Mouse (Mus musculus) skeletal muscle tissue, adult 2 months (tissue): ENCODE measurements at regions not wholly inside any gene's neighbourhood (a gene's known extent, or its start where the extent isn't known, plus 50 kb on each side); places are given as distances from the start of the nearest gene placed in this dataset.
A peak's percentile ranks its signal among the peaks of the same experiment; 100 is the strongest.

ENCODE experiments used
- DNase-seq: peaks from one replicate; pipeline ENCODE4 v3.0.0-alpha.2; 2012; ENCODE audit warnings: low read depth, low spot score

- no peak for DNase-seq
Measured at GRCm38 (mm10) chr6:31995977-31996376, 54.1 kb upstream of the 1700012A03Rik start.

GRCm38 (mm10) chr6:31995249-31995648, 54.8 kb upstream of the 1700012A03Rik start:
- no peak for DNase-seq

DNA sequence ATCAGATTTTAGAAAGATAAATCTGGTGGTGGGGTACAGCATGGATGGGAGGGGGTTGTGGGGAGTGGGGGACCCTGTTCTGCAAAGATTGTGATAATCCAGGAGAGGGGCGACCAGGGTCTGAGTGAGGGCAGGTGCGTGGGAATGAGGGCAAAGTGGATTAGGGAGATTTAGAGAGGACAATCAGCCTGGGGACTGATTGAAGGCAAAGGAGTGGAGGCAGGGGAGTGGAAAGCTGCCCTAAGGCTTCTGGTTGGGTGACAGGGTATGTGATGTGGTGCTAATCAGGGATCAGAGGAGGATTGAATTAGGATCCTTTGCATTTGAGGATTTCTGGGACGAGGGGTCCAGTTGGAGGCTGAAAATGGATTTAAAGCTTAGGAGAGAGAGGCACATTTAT, 64.3 kb upstream of the 1700012A03Rik start:
- no peak for DNase-seq

- no peak for DNase-seq
Measured at GRCm38 (mm10) chr6:31976705-31977104, 73.3 kb upstream of the 1700012A03Rik start.

GRCm38 (mm10) chr6:31948063-31948481, 102.0 kb upstream of the 1700012A03Rik start:
- DNase-seq, result no peak

- no peak for DNase-seq
Measured at GRCm38 (mm10) chr6:31946572-31946971, 103.5 kb upstream of the 1700012A03Rik start.

DNA sequence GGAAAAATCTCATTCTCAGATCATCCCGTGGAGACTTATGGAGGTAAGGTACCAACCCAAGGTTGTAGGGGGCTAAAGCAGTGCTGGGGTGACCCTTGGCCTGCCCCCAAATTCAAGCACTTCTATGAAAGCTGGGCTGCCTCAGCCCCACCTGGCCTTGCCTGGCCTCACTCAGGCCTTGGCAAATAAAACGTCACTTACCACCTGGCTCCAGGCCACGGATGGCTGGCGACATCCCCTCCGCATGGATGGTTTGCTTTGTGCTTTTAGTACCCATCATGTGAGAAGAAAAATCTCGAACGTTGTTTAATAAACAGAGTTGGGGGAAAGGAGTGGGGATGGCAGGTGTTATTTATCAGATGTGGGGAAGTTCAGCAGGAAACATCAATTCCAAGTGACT, 104.7 kb upstream of the 1700012A03Rik start:
- DNase-seq, result no peak

GRCm38 (mm10) chr6:31944546-31944945, 105.5 kb upstream of the 1700012A03Rik start:
- no peak for DNase-seq

GRCm38 (mm10) chr6:31942696-31943095, 107.3 kb upstream of the 1700012A03Rik start:
- no peak for DNase-seq

GRCm38 (mm10) chr6:31938216-31938814, 111.7 kb upstream of the 1700012A03Rik start:
- DNase-seq, result peak; percentile 33

DNA sequence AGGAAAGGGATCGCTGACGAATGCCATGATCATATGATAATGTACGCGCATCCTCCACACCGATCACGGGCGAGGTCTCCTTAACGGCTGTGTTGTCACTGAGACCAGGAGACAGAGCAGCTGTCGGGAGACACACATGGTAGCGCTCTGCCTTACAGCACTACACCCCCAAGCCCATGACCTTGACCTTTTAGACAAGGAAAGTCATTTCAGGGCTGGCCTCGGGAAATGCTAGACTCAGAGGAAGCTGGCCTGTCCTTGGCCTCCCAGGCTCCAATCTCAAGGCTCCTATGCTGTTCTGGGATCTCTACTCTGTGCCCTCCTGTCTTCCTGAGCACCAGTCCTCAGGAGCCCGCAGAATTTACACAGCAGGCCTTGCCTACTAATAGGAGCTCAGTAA, 112.9 kb upstream of the 1700012A03Rik start:
- no peak for DNase-seq

DNA sequence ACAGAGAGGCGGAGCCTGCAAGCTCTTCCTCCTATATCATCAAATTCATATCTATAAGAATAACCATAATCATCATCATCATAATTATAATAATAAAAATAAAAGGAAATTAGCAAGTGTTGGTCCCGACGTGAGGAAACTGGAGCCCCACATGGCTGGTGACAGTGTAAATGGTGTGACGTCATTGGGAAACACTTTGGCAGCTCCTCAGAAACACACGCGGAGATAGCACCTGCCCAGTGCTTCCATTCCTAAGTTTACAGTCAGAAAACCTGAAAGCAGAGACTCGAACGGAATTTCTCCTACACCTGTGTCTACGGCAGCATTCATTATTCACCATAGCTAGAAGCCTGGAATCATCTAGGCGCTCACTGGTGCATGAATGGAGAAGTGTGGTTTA, 115.2 kb upstream of the 1700012A03Rik start:
- no peak for DNase-seq

DNA sequence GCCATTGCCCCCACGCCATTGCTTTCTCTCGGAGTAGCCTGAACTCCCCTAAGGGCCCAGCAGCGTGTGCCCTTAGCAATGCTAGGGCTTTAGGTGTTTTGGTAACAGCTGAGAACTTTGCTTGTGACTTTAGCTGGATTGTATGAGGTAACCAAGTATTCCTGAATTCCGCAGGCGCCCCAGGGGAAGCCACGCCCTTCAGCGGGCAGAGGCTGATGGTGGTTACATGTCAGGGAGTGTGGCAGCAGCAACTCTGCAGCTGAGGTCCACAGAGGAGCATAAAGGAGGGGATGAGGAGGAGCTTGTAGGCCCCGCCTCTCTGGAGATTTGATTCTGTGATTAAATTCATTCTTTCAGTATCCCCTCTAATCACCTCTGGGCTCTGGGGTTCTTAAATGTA, 116.1 kb upstream of the 1700012A03Rik start:
- no peak for DNase-seq

DNA sequence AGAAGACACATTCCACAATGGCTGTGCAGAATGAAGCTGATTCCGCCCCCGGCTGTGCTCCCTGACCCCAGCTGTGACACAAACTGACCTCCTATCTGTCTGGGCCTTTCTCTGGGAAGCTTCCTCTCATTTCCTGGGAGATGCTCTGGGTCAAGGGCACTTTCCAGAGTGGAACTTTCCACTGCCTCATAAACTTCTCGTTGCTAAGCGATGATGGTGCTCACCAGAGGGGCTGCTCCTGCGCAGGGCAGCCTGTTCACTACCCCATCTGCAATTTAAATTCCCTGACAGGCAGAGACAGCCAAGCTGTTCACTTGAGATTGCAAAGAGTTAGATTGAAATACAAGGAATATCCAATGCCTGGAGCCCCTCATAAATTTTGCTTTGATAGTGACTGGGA, 116.7 kb upstream of the 1700012A03Rik start:
- no peak for DNase-seq

DNA sequence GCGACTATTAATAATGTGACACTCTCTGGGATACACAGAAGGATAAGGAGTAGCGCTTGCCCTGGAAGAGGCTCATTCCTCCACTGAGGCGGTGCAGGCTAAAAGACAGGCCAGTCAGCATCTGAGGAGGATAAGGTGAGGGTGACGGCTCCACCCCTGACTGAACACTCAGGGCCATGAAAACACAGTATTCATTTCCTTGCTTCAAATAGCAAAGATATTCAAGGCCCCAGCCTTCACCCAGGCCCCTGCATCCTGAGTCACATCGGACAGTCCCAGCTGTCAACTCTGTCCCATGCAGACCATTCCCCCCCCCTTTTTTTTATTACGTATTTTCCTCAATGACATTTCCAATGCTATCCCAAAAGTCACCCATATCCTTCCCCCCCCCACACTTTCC, 118.9 kb upstream of the 1700012A03Rik start:
- no peak for DNase-seq

DNA sequence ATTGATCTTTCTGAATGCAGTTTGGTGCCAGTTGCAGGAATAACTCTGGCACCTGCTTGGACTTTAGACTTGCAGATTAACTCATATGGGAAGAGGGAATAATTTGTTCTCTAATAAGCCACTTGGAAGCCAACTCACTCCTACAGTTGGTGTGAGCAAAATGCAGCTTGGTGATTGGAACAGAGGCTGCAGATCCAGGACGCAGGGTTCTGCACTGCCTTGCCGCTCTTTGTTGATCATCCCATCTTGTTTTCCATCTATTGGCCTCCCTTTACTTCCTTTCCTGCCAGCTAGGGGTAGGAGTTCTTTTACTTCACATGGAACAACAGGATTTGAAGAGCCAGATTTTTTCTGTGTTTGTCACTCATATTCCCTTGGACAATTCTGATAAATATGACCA, 120.9 kb upstream of the 1700012A03Rik start:
- no peak for DNase-seq

GRCm38 (mm10) chr6:31927181-31927580, 122.9 kb upstream of the 1700012A03Rik start:
- peak; percentile 48 for DNase-seq

GRCm38 (mm10) chr6:31924669-31925046, 125.4 kb upstream of the 1700012A03Rik start:
- DNase-seq, result no peak

- DNase-seq, result no peak
Measured at GRCm38 (mm10) chr6:31923951-31924668, 125.9 kb upstream of the 1700012A03Rik start.

GRCm38 (mm10) chr6:31921561-31922152, 128.4 kb upstream of the 1700012A03Rik start:
- peak; percentile 9 for DNase-seq

DNA sequence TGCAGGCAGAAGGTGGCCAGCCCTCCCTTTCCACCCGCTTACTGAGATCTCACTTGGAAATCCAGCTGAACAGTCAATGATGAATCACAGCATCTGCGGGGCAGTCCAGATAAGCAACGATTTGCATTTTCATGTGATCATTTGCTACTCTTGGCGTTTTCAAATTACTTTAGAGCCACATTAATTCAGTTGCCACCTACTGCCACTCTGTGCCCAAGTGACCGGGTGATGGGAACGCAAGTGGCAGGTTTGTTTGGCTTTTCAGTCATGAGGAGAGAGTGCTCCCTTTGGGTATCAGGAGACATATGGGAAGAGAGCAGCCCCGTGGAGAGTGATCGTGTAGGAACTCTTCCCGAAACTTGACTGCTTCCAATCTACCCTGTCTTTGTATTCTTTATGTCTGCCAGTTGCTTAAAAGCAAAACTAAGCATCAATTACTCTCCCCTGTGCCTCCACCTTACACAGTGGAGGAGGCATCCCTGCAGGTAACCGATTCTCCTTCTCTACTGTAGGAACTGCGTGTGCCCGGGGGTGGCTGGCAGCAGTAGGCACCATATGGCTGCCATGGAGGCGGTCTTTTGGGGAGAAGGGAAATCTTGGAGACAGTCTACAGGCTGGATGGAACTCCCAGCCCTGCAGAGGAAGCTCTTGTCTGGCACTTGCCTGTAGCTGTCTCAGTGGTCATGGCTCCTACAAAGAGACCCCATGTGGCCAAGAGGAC, 132.5 kb upstream of the 1700012A03Rik start:
- no peak for DNase-seq

DNA sequence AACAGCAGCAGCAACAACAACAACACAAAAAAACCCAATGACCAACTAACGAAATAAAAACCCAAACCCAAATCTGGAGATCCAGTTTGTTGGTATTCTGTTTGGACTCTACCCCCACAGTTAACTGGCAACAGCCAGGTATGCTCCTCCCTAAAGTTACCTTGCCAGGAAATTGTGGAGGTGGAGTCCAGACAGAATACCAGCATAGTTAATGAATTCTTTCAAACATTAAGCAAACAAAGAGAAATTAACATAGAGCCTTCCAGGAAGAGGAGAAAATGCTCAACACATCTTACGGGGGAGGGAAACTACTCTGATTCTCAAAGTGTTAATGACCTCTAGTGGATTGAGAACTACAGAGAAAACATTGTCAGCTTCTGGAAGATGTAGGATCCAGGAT, 148.3 kb upstream of the 1700012A03Rik start:
- no peak for DNase-seq
